Mouse (Mus musculus) embryonic facial prominence, embryonic 14.5 days (tissue): ENCODE measurements around the gene Dynlt1a. TPM values are rescaled to one million over a fixed set of nuclear protein-coding genes. Genes with fewer than 3 reads are reported as not detected.

Experiments used
- polyA plus RNA-seq: library from polyadenylated mRNA; unstranded; fragments of >200 nt; fragmentation: Nextera tagmentation; extraction: Ambion mirVana; gene quantifications from 2 replicates; pipeline ENCODE4 v1.2.1, GENCODE M21; 2014

The Dynlt1a gene
- polyA plus RNA-seq, 1 experiment from 2014 or later = 14.4 TPM

Other genes starting within 250 kb of the Dynlt1a start
- gene Serac1, start 237.8 kb downstream of the Dynlt1a start, polyA plus RNA-seq = 4.6 and 5.8 TPM in 2 replicates
- gene Gtf2h5, start 237.7 kb downstream of the Dynlt1a start, polyA plus RNA-seq = 171 and 172 TPM in 2 replicates
- 83.6 and 86.3 TPM in 2 replicates for gene Tulp4, start 211.1 kb downstream of the Dynlt1a start, polyA plus RNA-seq
- 19.8 and 23.0 TPM in 2 replicates for gene Tmem181a, start 60.6 kb downstream of the Dynlt1a start, polyA plus RNA-seq
- 563 and 584 TPM in 2 replicates for gene Dynlt1b, start 112.6 kb upstream of the Dynlt1a start, polyA plus RNA-seq